Mouse (Mus musculus) ES-E14 (cell line): ENCODE data around the gene Etfb.

Source experiments
- CHD2 ChIP-seq: IDR thresholded peaks from 2 replicates; pipeline ENCODE4 v1.6.1; 2014; ENCODE audit warnings: mild to moderate bottlenecking, low read depth, low read length, inconsistent platforms
- HCFC1 ChIP-seq: IDR thresholded peaks from 2 replicates; pipeline ENCODE4 v1.6.1; 2012; ENCODE audit warnings: low read length, inconsistent platforms, borderline replicate concordance; ENCODE audit not compliant: insufficient read depth
- MAFK ChIP-seq: IDR thresholded peaks from 2 replicates; pipeline ENCODE4 v1.6.1; 2014; ENCODE audit warnings: mild to moderate bottlenecking, low read depth, low read length, inconsistent platforms; ENCODE audit not compliant: insufficient read depth
- ZC3H11A ChIP-seq: IDR thresholded peaks from 2 replicates; pipeline ENCODE4 v1.6.1; 2012; ENCODE audit warnings: low read depth, mild to moderate bottlenecking, inconsistent platforms, low read length, borderline replicate concordance

- no peak for TF ChIP-seq CHD2
- no peak for TF ChIP-seq ZC3H11A
- no peak for TF ChIP-seq HCFC1
- TF ChIP-seq MAFK = no peak
Observed at GRCm38 (mm10) chr7:43476376-43476775, 32.5 kb downstream of the Etfb start.
